In the genomic region with DNA sequence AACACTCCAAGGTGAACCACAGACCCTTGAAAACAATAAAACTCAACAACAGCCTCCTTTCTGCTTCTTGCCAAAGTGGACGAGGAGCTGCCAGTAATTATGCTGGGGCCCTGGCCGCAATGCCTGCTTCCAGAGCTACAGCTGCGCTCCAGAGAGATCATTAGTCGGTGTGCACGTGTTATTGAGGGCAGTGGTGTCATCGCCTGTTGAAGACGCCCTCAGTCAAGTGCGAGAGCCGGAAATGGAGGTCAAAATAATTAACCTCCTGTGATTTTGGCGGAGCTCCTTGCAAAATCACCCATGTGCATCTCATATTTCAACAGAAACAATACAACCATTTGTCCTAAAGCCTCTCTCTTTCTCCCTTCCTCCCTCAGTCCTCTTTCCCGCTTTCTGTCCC, we compare ENCODE assay signal across 13 mouse cellular contexts. TPM values are rescaled to one million over a fixed set of nuclear protein-coding genes. Genes with fewer than 3 reads are reported as not detected.
DNase-seq lines count a peak whose midpoint lies in the region; ATAC-seq and TF ChIP-seq lines count a peak whose summit lies in the region.
"Had no signal": no experiment of that assay in that cellular context is flagged by ENCODE, and none has a peak within 500 bp of the region (broad histone marks: within the 10 kb centered on the region; RNA-seq: fewer than 3 reads in every experiment).

No protein-coding gene starts in this region.

- no peak overlapping the region for H3K9ac ChIP-seq in kidney, postnatal 0 days (ENCODE audit: low read depth, low read length)
- no peak overlapping the region for H3K9ac ChIP-seq in kidney, embryonic 16.5 days (replicated peaks; ENCODE audit: low read length)
- no peak overlapping the region for H3K9ac ChIP-seq in limb, embryonic 11.5 days (ENCODE audit: low read length)
- H3K9ac ChIP-seq: heart, embryonic 13.5 days; liver, postnatal 0 days had no signal

- H3K9me3 ChIP-seq in kidney, postnatal 0 days (replicated peaks; ENCODE audit: low read length): no peaks in the 10 kb centered on the region
- H3K9me3 ChIP-seq in kidney, embryonic 16.5 days (ENCODE audit: low read length): no peaks in the 10 kb centered on the region
- H3K9me3 ChIP-seq in limb, embryonic 11.5 days (ENCODE audit: control insufficient read depth, low read length): no peaks in the 10 kb centered on the region
- H3K9me3 ChIP-seq: heart, embryonic 13.5 days had no signal

- no peak overlapping the region for H3K4me2 ChIP-seq in kidney, postnatal 0 days (ENCODE audit: low read length)
- no peak overlapping the region for H3K4me2 ChIP-seq in kidney, embryonic 16.5 days (replicated peaks; ENCODE audit: low read depth, low read length)
- H3K4me2 ChIP-seq in limb, embryonic 11.5 days (ENCODE audit: low read depth, severe bottlenecking): peak overlapping the region; percentile 4; the same call in 1 of the 2 replicates
- H3K4me2 ChIP-seq: heart, embryonic 13.5 days had no signal

- no peaks in the 10 kb centered on the region for H3K27me3 ChIP-seq in kidney, postnatal 0 days (ENCODE audit: insufficient read depth, low read length)
- no peaks in the 10 kb centered on the region for H3K27me3 ChIP-seq in kidney, embryonic 16.5 days (ENCODE audit: insufficient read depth, low read length)
- H3K27me3 ChIP-seq in limb, embryonic 11.5 days (ENCODE audit: control insufficient read depth, insufficient read depth, low read length): no peaks in the 10 kb centered on the region

- TF ChIP-seq CTCF in kidney, postnatal 0 days (IDR thresholded peaks at IDR 0.05; ENCODE audit: low read depth): no peak

- H3K4me3 ChIP-seq in kidney, postnatal 0 days (replicated peaks; ENCODE audit: low read depth, low read length): no peak overlapping the region
- H3K4me3 ChIP-seq in kidney, embryonic 16.5 days (ENCODE audit: low read length): no peak overlapping the region
- no peak overlapping the region for H3K4me3 ChIP-seq in limb, embryonic 11.5 days (ENCODE audit: low read depth, low read length)
- H3K4me3 ChIP-seq: heart, embryonic 13.5 days had no signal

- H3K27ac ChIP-seq in kidney, postnatal 0 days: no peak overlapping the region
- H3K27ac ChIP-seq in kidney, embryonic 16.5 days (ENCODE audit: low read length): no peak overlapping the region
- H3K27ac ChIP-seq in limb, embryonic 11.5 days (replicated peaks; ENCODE audit: low read depth, low read length): 0 out of 2 replicates have a peak overlapping the region, but pooled peaks have one; percentile 47
- H3K27ac ChIP-seq: heart, embryonic 13.5 days had no signal

- H3K4me1 ChIP-seq in kidney, postnatal 0 days (replicated peaks; ENCODE audit: insufficient read depth, low read length): 0 out of 2 replicates have a peak, but pooled peaks cover 4% of the 10 kb centered on the region
- peaks cover 4% of the 10 kb centered on the region; the same call in 1 of the 2 replicates for H3K4me1 ChIP-seq in kidney, embryonic 16.5 days (ENCODE audit: insufficient read depth, low read length)
- H3K4me1 ChIP-seq in limb, embryonic 11.5 days (ENCODE audit: control insufficient read depth, insufficient read depth, low read length): peaks cover 16% of the 10 kb centered on the region
- H3K4me1 ChIP-seq: heart, embryonic 13.5 days had no signal

- H3K36me3 ChIP-seq in kidney, postnatal 0 days (ENCODE audit: insufficient read depth, low read length): no peaks in the 10 kb centered on the region
- no peaks in the 10 kb centered on the region for H3K36me3 ChIP-seq in kidney, embryonic 16.5 days (ENCODE audit: insufficient read depth, low read length)
- H3K36me3 ChIP-seq in limb, embryonic 11.5 days (ENCODE audit: control insufficient read depth, insufficient read depth, low read length): no peaks in the 10 kb centered on the region
- H3K36me3 ChIP-seq: heart, embryonic 13.5 days had no signal

- no peak for ATAC-seq in kidney, postnatal 0 days (replicated peaks; ENCODE audit: low FRiP score, low read depth)
- no peak for ATAC-seq in kidney, embryonic 16.5 days (ENCODE audit: low FRiP score, low TSS enrichment)
- ATAC-seq in limb, embryonic 11.5 days (ENCODE audit: insufficient number of reproducible peaks, low FRiP score, low TSS enrichment, low read depth): peak; percentile 76; the same call in 1 of the 2 replicates
- no peak for ATAC-seq in monocyte, adult 5-6 weeks (replicated peaks; ENCODE audit: insufficient number of reproducible peaks, low FRiP score, low TSS enrichment, poor library complexity, severe bottlenecking)
- ATAC-seq: liver, postnatal 0 days had no signal

- 7% methylated on average over 11 of the region's 11 CpGs for WGBS in kidney, postnatal 0 days
- 2% methylated on average over 11 of the region's 11 CpGs for WGBS in kidney, embryonic 16.5 days
- WGBS in limb, embryonic 11.5 days: 7% methylated on average over 11 of the region's 11 CpGs

- peak; percentile 25 for DNase-seq in kidney, postnatal 0 days (ENCODE audit: low spot score)
- peak; percentile 29 for DNase-seq in NIH3T3 (ENCODE audit: low read depth)
- peak; percentile 70 for DNase-seq in embryo, embryonic 10.5 days (ENCODE audit: low spot score)
- peak; percentile 79 for DNase-seq in limb, embryonic 11.5 days (ENCODE audit: low spot score)
- DNase-seq in MN1 (ENCODE audit: low spot score): no peak
- DNase-seq: adrenal gland, postnatal 25 days; liver, postnatal 0 days; right cerebral cortex, adult 18-20 months had no signal

RNA-seq across cellular contexts. Expression of a gene that starts 13.9 kb away (rescaled TPM):
- polyA plus RNA-seq in kidney, postnatal 0 days (2015; fragmentation: Nextera tagmentation; extraction: Ambion mirVana): 2.6 and 2.9 TPM in 2 replicates
- polyA plus RNA-seq in kidney, embryonic 16.5 days (2015; fragmentation: Nextera tagmentation; extraction: Ambion mirVana): 2.8 and 3.6 TPM in 2 replicates
- 0.27 and 0.41 TPM in 2 replicates for polyA plus RNA-seq in limb, embryonic 11.5 days (2014; fragmentation: Nextera tagmentation; extraction: Ambion mirVana)
- total RNA-seq in monocyte, adult 5-6 weeks (2017): not detected in 3 replicates
- total RNA-seq: megakaryocyte-erythroid progenitor cell, adult 5-6 weeks had no signal
- polyA plus RNA-seq: liver, postnatal 0 days had no signal

RNA-seq across cellular contexts. Expression of a gene that starts 53.2 kb away (rescaled TPM):
- polyA plus RNA-seq in kidney, postnatal 0 days (2015; fragmentation: Nextera tagmentation; extraction: Ambion mirVana): 2.1 and 2.4 TPM in 2 replicates
- 1.7 and 2.7 TPM in 2 replicates for polyA plus RNA-seq in kidney, embryonic 16.5 days (2015; fragmentation: Nextera tagmentation; extraction: Ambion mirVana)
- not detected in 2 replicates for polyA plus RNA-seq in limb, embryonic 11.5 days (2014; fragmentation: Nextera tagmentation; extraction: Ambion mirVana)
- 3.4 to 5.0 TPM in 2 of 3 replicates, not detected in the other for total RNA-seq in monocyte, adult 5-6 weeks (2017)
- total RNA-seq: left cerebral cortex, postnatal 10 days; megakaryocyte-erythroid progenitor cell, adult 5-6 weeks had no signal

RNA-seq across cellular contexts. Expression of a gene that starts 56.2 kb away (rescaled TPM):
- polyA plus RNA-seq in kidney, postnatal 0 days (2015; fragmentation: Nextera tagmentation; extraction: Ambion mirVana): not detected in 2 replicates
- not detected in 2 replicates for polyA plus RNA-seq in kidney, embryonic 16.5 days (2015; fragmentation: Nextera tagmentation; extraction: Ambion mirVana)
- polyA plus RNA-seq in limb, embryonic 11.5 days (2014; fragmentation: Nextera tagmentation; extraction: Ambion mirVana): not detected in 2 replicates
- not detected in 3 replicates for total RNA-seq in monocyte, adult 5-6 weeks (2017)
- total RNA-seq: adrenal gland, postnatal 25 days; left cerebral cortex, postnatal 10 days; megakaryocyte-erythroid progenitor cell, adult 5-6 weeks had no signal
- polyA plus RNA-seq: heart, embryonic 13.5 days; liver, postnatal 0 days had no signal
